Mouse (Mus musculus) MEL (cell line): ENCODE results near the gene Mrpl43.

Source experiments
- BHLHE40 ChIP-seq: IDR thresholded peaks from 2 replicates; pipeline ENCODE4 v1.6.1; 2012; ENCODE audit warnings: low read depth, mild to moderate bottlenecking, inconsistent platforms, low read length, improper control_type of control experiment, borderline replicate concordance
- CTCF ChIP-seq, 3 experiments: IDR thresholded peaks in 2 of 3; conservative IDR thresholded peaks in 1 of 3; 2 replicates each; pipeline ENCODE4 v1.5.1; 2011 to 2012; ENCODE audit warnings: low read length in 3 of 3, low read depth in 2 of 3, mild to moderate bottlenecking in 2 of 3, improper control_type of control experiment in 1 of 3, inconsistent platforms in 1 of 3, mixed read lengths in 1 of 3, moderate library complexity in 1 of 3; ENCODE audit not compliant: control insufficient read depth in 1 of 3, insufficient read depth in 1 of 3, poor library complexity in 1 of 3, severe bottlenecking in 1 of 3
- E2F4 ChIP-seq: IDR thresholded peaks from 2 replicates; pipeline ENCODE4 v1.6.1; 2011; ENCODE audit warnings: low read depth, low read length, improper control_type of control experiment, borderline replicate concordance
- EP300 ChIP-seq, 2 experiments: IDR thresholded peaks; 2 replicates each; pipeline ENCODE4 v1.6.1; 2011; ENCODE audit warnings: improper control_type of control experiment in 2 of 2, low read length in 2 of 2, low read depth in 1 of 2, mild to moderate bottlenecking in 1 of 2
- ETS1 ChIP-seq: IDR thresholded peaks from 2 replicates; pipeline ENCODE4 v1.6.1; 2012; ENCODE audit warnings: low read depth, mild to moderate bottlenecking, inconsistent platforms, low read length, improper control_type of control experiment, moderate library complexity
- HCFC1 ChIP-seq: IDR thresholded peaks from 2 replicates; pipeline ENCODE4 v1.6.1; 2012; ENCODE audit warnings: low read depth, mild to moderate bottlenecking, inconsistent platforms, low read length, improper control_type of control experiment, moderate library complexity
- MAZ ChIP-seq: IDR thresholded peaks from 2 replicates; pipeline ENCODE4 v1.6.1; 2012; ENCODE audit warnings: low read depth, mild to moderate bottlenecking, inconsistent platforms, low read length, improper control_type of control experiment
- MYC ChIP-seq: IDR thresholded peaks from 2 replicates; pipeline ENCODE4 v1.6.1; 2011; ENCODE audit warnings: low read depth, mild to moderate bottlenecking, low read length, improper control_type of control experiment, moderate library complexity
- NRF1 ChIP-seq: IDR thresholded peaks from 2 replicates; pipeline ENCODE4 v1.6.1; 2014; ENCODE audit warnings: low read depth, mild to moderate bottlenecking, inconsistent platforms, low read length, improper control_type of control experiment, moderate library complexity; ENCODE audit not compliant: poor library complexity, insufficient read depth, severe bottlenecking
- POLR2A ChIP-seq, 2 experiments: IDR thresholded peaks; 2 replicates each; pipeline ENCODE4 v1.6.1; 2011 to 2012; ENCODE audit warnings: low read length in 2 of 2, mild to moderate bottlenecking in 2 of 2, control low read depth in 1 of 2, improper control_type of control experiment in 1 of 2, low read depth in 1 of 2, moderate library complexity in 1 of 2; ENCODE audit not compliant: control insufficient read depth in 1 of 2, insufficient read depth in 1 of 2, poor library complexity in 1 of 2
- POLR2AphosphoS2 ChIP-seq: IDR thresholded peaks from 2 replicates; pipeline ENCODE4 v1.6.1; 2011; ENCODE audit warnings: low read length, improper control_type of control experiment
- TBP ChIP-seq: IDR thresholded peaks from 2 replicates; pipeline ENCODE4 v1.8.0; 2011; ENCODE audit warnings: low read depth, low read length, improper control_type of control experiment
- UBTF ChIP-seq: IDR thresholded peaks from 2 replicates; pipeline ENCODE4 v1.6.1; 2012; ENCODE audit warnings: low read depth, mild to moderate bottlenecking, inconsistent platforms, low read length, improper control_type of control experiment, moderate library complexity, borderline replicate concordance; ENCODE audit not compliant: insufficient read depth
- ZMIZ1 ChIP-seq: IDR thresholded peaks from 2 replicates; pipeline ENCODE4 v1.6.1; 2012; ENCODE audit warnings: low read depth, mild to moderate bottlenecking, inconsistent platforms, low read length, improper control_type of control experiment, moderate library complexity

DNA sequence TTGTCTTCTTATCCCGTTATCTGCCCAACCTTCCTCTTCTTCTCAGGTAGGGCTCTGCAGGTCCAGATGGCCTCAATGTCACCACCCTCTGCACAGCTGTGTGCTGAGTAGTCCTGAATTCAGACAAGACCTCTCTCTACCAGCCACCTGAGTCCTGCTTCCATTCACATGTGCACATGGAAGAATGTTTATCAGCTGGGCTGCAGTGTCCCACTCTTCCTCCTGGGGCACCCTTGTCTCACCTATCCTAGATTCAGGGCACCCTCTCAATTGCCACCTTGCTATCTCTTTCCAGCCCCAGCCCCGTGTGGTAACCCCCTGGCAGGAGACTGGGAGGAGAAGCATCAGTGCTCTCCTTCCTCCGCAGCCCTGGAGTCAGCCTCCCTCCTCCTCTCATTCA lies 3.9 kb downstream of the Mrpl43 start:
- TF ChIP-seq CTCF (IDR thresholded peaks at IDR 0.05 in 2 of 3, conservative IDR thresholded peaks at IDR 0.05 in 1 of 3; ENCODE audit: control insufficient read depth in 1 of 3, insufficient read depth in 1 of 3, low read depth in 2 of 3, low read length in 3 of 3, poor library complexity in 1 of 3, severe bottlenecking in 1 of 3) (peak; percentile 18 to 28 (median 24); a peak in 3 of 6 replicates), EP300 (IDR thresholded peaks at IDR 0.05; ENCODE audit: low read depth in 1 of 2, low read length in 2 of 2) (no peak), MYC (no peak), TBP (no peak), POLR2A (IDR thresholded peaks at IDR 0.05; ENCODE audit: control insufficient read depth in 1 of 2, insufficient read depth in 1 of 2, low read depth in 1 of 2, low read length in 2 of 2, poor library complexity in 1 of 2) (no peak), HCFC1 (no peak), POLR2AphosphoS2 (no peak), BHLHE40 (no peak), E2F4 (no peak), UBTF (no peak), MAZ (no peak), ZMIZ1 (no peak), ETS1 (no peak), NRF1 (no peak)
